Mouse (Mus musculus): ENCODE measurements around the gene Xkr8. TPM values are rescaled to one million over a fixed set of nuclear protein-coding genes. Genes with fewer than 3 reads are reported as not detected.
"Not testable (repeated sequence)": the region's sequence is repeated elsewhere in the genome, so short reads cannot be mapped to it uniquely, and the experiment has no call there.

Xkr8 gene
- total RNA-seq (2021) = 1 to 10 TPM; 5.4 to 7.3 TPM
- long read RNA-seq, experiment 1, full-length matches to known transcripts = 10 of 11 reads
- long read RNA-seq, experiment 1, partial matches to known transcripts = 0 of 11 reads
- long read RNA-seq, experiment 1, other reads (novel, unspliced or antisense) = 1 of 11 reads
- long read RNA-seq, experiment 2, full-length matches to known transcripts = 6 of 8 reads
- long read RNA-seq, experiment 2, partial matches to known transcripts = 0 of 8 reads
- long read RNA-seq, experiment 2, other reads (novel, unspliced or antisense) = 2 of 8 reads

GRCm38 (mm10) chr4:132732148-132732684 lies at the start of gene Xkr8:
TSS of gene Xkr8 (minus strand) at chr4:132732546.
- peak; percentile 82 to 89 for DNase-seq (ENCODE audit: low spot score in 2 of 2)

- no peak for DNase-seq (ENCODE audit: low spot score in 2 of 2)
Observed at GRCm38 (mm10) chr4:132780288-132780687, 47.9 kb upstream of the Xkr8 start.

GRCm38 (mm10) chr4:132778562-132779201 lies 46.3 kb upstream of the Xkr8 start:
- no peak for DNase-seq (ENCODE audit: low spot score in 2 of 2)

GRCm38 (mm10) chr4:132776764-132777163 lies 44.4 kb upstream of the Xkr8 start:
- DNase-seq (ENCODE audit: low spot score in 2 of 2) = peak; percentile 25 to 43

- no peak for DNase-seq (ENCODE audit: low spot score in 2 of 2)
Observed at GRCm38 (mm10) chr4:132774905-132775304, 42.6 kb upstream of the Xkr8 start.

GRCm38 (mm10) chr4:132771776-132772175 lies 39.4 kb upstream of the Xkr8 start:
- no peak for DNase-seq (ENCODE audit: low spot score in 2 of 2)

GRCm38 (mm10) chr4:132767914-132768876 lies 35.8 kb upstream of the Xkr8 start, which contains the start of gene Rpa2:
TSS of gene Rpa2 (plus strand) at chr4:132768332.
- DNase-seq (ENCODE audit: low spot score in 2 of 2) = peak; percentile 93 to 95

- DNase-seq (ENCODE audit: low spot score in 2 of 2) = not testable (repeated sequence)
Observed at GRCm38 (mm10) chr4:132763125-132763524, 30.8 kb upstream of the Xkr8 start.

GRCm38 (mm10) chr4:132762602-132763001 lies 30.3 kb upstream of the Xkr8 start:
- DNase-seq (ENCODE audit: low spot score in 2 of 2) = no peak

GRCm38 (mm10) chr4:132760296-132760695 lies 27.9 kb upstream of the Xkr8 start:
- no peak for DNase-seq (ENCODE audit: low spot score in 2 of 2)

- DNase-seq (ENCODE audit: low spot score in 2 of 2) = no peak
Observed at GRCm38 (mm10) chr4:132757633-132758351, 25.4 kb upstream of the Xkr8 start.

- DNase-seq (ENCODE audit: low spot score in 2 of 2) = peak; percentile 30 to 53
Observed at GRCm38 (mm10) chr4:132756974-132757373, 24.6 kb upstream of the Xkr8 start, which contains the start of gene Smpdl3b. TSS of gene Smpdl3b (minus strand) at chr4:132757252.

GRCm38 (mm10) chr4:132752992-132753391 lies 20.6 kb upstream of the Xkr8 start:
- DNase-seq (ENCODE audit: low spot score in 2 of 2) = no peak

GRCm38 (mm10) chr4:132749258-132749982 lies 17.1 kb upstream of the Xkr8 start:
- DNase-seq (ENCODE audit: low spot score in 2 of 2) = no peak

GRCm38 (mm10) chr4:132748778-132749177 lies 16.4 kb upstream of the Xkr8 start:
- no peak for DNase-seq (ENCODE audit: low spot score in 2 of 2)

- no peak for DNase-seq (ENCODE audit: low spot score in 2 of 2)
Observed at GRCm38 (mm10) chr4:132747664-132748259, 15.4 kb upstream of the Xkr8 start.

GRCm38 (mm10) chr4:132746911-132747517 lies 14.7 kb upstream of the Xkr8 start:
- no peak for DNase-seq (ENCODE audit: low spot score in 2 of 2)

GRCm38 (mm10) chr4:132743992-132744911 lies 11.9 kb upstream of the Xkr8 start:
- DNase-seq (ENCODE audit: low spot score in 2 of 2) = no peak
